Mouse (Mus musculus): Measurements from ENCODE around the gene Rapgef2.
"Not testable (repeated sequence)": the region's sequence is repeated elsewhere in the genome, so short reads cannot be mapped to it uniquely, and the experiment has no call there.

The Rapgef2 gene

DNA sequence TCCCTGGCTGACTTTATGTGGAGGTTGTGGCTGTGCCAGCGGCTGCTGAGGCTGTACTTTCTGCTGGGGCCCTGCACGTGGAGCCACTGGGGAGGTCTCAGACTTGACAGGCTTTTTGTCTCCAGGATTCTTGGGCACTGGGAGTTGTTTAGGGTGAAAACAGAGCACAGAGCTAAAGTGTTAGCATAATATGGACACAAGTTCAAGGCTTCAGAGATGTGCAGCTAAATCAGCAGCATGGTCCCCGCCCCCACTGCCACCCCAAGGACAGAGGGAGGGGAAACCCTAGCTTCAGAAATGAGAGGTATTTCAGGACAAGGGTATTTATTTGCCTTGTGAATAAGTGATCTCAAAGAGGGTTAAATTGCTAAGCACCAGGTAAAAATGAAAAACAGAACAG is 207.2 kb downstream of the Rapgef2 start:
- no peak for DNase-seq

- DNase-seq, result no peak
Measured at GRCm38 (mm10) chr3:79074970-79075369, 211.3 kb downstream of the Rapgef2 start.

GRCm38 (mm10) chr3:79073541-79074244 is 212.6 kb downstream of the Rapgef2 start:
- no peak for DNase-seq

GRCm38 (mm10) chr3:79071561-79071960 is 214.8 kb downstream of the Rapgef2 start:
- DNase-seq, result peak; percentile 40

GRCm38 (mm10) chr3:79069891-79070290 is 216.4 kb downstream of the Rapgef2 start:
- DNase-seq, result no peak

GRCm38 (mm10) chr3:79068976-79069375 is 217.3 kb downstream of the Rapgef2 start:
- no peak for DNase-seq

DNA sequence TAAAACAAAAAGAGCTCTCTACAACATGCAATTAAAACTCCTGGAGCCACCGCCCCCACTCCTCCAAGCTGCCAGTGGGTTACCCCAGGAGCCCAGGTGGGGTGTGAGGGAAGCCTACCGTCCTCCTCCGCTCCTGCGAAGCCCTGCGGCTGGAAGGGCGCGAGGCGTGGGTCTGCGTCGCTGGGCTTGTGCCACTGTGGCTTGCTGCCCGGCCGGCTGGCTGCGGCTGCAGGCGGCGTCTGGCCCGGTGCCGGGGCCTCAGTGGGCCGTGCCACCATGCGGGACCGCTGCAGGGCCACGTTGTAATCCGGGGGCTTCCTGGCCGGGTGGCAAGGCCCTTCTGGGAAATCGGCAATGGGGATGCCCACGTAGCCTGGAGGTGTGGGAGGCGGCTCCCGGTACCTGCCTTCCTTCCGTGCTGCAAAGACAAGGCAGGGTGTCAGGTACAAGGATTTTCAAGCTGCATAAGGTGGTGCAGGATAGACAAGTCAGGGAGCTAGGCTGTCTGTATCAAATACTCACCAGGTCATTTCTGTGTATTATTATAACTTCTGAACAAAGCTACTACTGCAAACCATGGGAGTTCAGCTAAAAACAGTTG is 219.8 kb downstream of the Rapgef2 start:
- no peak for DNase-seq

DNA sequence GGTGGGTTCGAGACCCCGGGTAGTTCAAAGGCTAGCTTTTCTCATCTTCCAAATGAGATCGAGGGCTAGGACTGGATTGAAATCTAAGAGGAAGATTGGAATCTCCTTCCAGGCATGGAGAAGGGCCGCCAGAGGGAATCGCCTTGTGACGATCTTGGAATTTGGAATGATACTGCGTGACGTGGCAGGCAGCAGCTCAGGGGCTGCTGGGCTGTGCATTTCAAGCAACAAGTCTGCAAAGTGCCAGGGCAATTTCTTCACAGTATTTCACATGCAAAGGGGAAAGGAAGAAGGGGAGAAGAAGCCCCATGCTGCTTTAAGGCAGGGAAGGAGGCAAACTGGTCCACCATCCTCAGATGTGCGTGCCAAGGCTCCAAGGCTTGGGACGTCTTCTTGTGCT is 222.2 kb downstream of the Rapgef2 start:
- DNase-seq, result no peak

DNA sequence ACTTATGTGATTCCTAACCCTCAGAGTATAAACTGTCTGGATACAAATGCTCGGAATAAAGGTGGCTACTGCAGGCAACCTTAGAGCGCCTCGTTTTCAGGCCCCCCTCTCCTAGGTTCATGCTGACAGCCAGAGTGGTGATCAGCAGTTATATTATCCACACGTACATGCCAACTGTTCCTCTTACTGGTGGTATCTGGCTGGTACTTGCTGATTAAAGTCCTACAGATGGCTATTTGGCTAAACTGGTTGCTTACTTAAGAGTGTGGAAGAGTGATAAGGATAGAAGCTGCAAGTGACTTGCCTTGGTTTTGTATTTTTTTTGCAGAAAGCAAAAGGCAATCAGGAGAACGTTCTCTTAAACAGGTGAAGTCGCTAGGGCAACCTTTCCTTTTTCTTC is 224.9 kb downstream of the Rapgef2 start:
- no peak for DNase-seq

DNA sequence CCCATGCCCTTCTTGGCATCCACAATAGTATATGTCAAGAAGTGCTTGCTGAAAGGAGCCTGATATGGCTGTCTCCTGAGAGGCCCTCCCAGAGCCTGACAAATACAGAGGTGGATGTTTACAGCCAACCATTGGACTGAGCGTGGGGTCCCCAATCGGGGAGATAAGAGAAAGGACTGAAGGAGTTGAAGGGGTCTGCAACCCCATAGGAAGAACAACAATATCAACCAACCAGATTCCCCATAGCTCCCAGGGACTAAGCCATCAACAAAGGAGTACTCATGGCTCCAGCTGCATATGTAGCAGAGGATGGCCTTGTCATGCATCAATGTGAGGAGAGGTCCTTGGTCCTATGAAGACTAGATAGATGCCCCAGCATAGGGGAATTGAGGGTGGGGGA is 227.8 kb downstream of the Rapgef2 start:
- DNase-seq, result not testable (repeated sequence)

GRCm38 (mm10) chr3:79045251-79045650 is 241.1 kb downstream of the Rapgef2 start:
- no peak for DNase-seq

- DNase-seq, result no peak
Measured at GRCm38 (mm10) chr3:79042973-79043372, 243.3 kb downstream of the Rapgef2 start.

- DNase-seq, result peak; percentile 27
Measured at GRCm38 (mm10) chr3:79039666-79040450, 246.5 kb downstream of the Rapgef2 start.

DNA sequence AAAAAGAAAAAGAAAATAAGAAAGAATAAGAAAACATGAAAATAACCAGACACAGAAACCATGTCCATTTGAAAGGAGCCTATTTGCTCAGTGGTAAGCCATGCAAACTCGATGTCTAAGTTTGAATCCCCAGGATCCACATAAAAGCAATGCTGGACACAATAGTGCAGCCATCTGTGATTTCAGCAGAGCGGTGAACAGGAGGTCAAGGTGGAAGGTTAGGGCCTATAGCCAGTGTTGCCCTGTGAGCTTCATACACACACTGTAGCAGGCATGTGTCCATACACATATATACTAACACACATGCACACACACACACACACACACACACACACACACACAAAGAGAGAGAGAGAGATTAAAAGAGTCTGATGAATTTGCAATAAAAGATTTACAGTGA is 247.3 kb downstream of the Rapgef2 start:
- no peak for DNase-seq

GRCm38 (mm10) chr3:79034457-79034856 is 251.9 kb downstream of the Rapgef2 start:
- no peak for DNase-seq

DNA sequence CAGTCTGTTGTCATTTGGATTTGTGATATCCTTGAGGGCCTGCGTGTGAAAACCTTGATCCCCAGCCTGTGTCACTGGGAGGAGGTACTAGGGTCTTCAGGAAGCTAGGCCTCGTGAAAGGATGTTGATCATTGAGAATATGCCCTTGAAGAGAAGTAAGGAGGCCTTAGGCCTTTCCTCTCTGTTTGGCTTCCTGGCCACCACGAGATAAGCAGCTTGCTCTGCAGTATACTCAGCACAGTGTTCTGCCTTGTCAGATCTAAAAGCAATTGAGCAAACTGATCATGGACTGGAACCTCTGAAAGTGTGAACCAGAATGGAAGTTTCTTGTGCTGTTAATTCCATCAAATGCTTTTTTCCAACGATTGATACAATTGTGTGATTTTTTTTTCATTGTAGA is 255.5 kb downstream of the Rapgef2 start:
- DNase-seq, result no peak

DNA sequence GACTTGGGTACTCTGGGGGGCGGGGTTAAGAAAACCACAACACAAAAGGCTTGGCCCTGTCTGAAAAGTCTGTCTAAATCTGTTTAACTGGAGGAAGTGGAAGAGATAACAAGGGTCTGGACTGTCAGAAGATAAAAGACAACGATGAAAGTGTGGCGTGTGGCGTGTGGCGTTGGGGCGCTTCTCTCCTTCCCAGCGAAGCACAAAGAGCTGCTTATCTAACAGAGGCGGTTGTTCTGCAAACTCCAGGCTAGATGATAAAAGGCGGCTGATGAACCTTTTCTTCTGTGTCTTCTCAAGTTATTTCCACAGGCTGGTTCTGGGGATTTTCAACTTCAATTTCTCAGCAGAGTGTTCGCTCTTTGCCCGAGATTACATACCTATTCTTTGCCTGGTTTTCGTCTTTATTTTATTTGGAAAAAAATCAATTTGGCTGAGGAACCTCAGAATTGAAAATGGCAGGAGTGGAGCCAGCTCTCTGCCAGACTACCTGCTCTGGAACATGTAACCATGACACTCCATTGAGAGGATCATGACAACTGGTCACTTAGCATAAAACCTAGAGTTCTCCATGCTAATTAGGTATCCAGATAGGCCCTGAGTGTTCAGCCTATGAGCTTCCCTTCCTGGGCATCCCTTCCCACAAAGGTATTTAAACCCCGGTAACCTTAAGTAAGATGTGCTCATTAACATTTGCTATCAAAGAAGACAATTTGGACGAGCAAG is 258.0 kb downstream of the Rapgef2 start:
- no peak for DNase-seq

DNA sequence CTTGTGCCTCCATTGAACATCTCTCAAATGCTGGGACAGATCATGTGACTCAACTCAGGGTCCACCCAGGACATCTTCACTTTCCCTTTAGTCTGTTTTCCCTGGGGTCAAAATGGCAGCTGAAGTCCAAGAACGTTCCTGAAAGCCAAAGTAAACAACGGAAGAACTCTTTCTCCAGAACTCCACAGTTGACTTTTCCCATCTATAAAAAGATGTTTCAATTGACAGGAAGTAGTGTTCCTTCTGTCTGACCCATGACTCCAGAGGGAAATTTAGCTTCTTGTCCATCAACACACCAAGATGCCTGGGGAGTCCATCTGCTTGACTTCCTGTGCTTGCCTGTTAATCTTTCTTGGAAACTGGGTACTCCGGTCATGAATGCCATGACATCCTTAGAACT is 260.3 kb downstream of the Rapgef2 start:
- DNase-seq, result peak; percentile 12

GRCm38 (mm10) chr3:79023735-79024328 is 262.5 kb downstream of the Rapgef2 start:
- no peak for DNase-seq

GRCm38 (mm10) chr3:79022690-79023089 is 263.6 kb downstream of the Rapgef2 start:
- DNase-seq, result no peak

DNA sequence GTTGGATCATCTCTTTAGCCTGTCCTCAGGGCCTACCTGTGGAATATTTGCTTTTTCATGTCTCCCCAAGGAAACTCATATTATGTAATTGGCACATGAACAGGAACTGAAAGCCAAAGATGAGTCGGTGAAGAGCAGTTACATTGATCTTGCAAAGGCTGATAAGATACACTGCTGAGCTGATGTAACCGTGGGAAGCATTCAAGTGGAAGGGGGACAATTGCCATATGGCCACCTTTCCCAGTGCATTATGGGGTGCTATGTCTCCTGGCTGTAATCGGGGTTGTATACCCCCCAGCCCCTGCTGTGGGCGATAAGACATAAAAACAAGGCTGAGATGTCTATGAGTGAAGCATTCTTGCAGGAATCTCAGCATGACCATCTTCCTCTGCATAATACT is 268.9 kb downstream of the Rapgef2 start:
- no peak for DNase-seq

DNA sequence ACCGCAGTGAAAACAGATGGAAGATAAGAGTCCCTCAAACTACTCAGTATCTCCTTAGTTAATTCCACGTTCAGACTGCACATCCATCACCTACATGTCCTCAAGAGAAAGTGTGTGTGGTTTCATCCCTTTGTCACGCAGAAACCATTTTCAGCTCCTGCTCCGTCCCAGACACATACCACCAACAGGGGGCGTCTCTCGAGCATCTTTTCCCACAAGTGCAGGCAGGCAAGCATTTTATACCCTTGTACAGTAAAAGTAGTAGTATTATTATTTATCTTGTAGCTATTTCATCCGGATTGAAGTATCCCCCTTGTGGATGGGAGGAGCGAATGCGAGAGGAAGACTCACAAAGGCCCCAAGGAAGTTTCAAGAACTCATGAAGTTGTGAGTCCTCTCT is 269.5 kb downstream of the Rapgef2 start:
- DNase-seq, result no peak

Data from kidney, postnatal 14 days (tissue).